Mouse (Mus musculus) CH12.LX (cell line): ENCODE data around the gene Ptchd3.

Source experiments
- CTCF ChIP-seq, 2 experiments: IDR thresholded peaks in 1 of 2; conservative IDR thresholded peaks in 1 of 2; 2 replicates each; pipeline ENCODE4 v1.5.1; 2011 to 2012; ENCODE audit warnings: low read depth in 2 of 2, low read length in 2 of 2, improper control_type of control experiment in 1 of 2, inconsistent platforms in 1 of 2, mild to moderate bottlenecking in 1 of 2, moderate library complexity in 1 of 2
- RCOR1 ChIP-seq: conservative IDR thresholded peaks from 2 replicates; pipeline ENCODE4 v1.6.1; 2012; ENCODE audit warnings: low read depth, mild to moderate bottlenecking, inconsistent platforms, low read length, improper control_type of control experiment
- TCF12 ChIP-seq: IDR thresholded peaks from 2 replicates; pipeline ENCODE4 v1.6.1; 2014; ENCODE audit warnings: low read depth, mild to moderate bottlenecking, inconsistent platforms, low read length, improper control_type of control experiment
- ZMIZ1 ChIP-seq: IDR thresholded peaks from 2 replicates; pipeline ENCODE4 v1.6.1; 2012; ENCODE audit warnings: low read depth, mild to moderate bottlenecking, inconsistent platforms, low read length, improper control_type of control experiment
- ZNF384 ChIP-seq: IDR thresholded peaks from 2 replicates; pipeline ENCODE4 v1.6.1; 2012; ENCODE audit warnings: low read depth, low read length, improper control_type of control experiment, inconsistent platforms

DNA sequence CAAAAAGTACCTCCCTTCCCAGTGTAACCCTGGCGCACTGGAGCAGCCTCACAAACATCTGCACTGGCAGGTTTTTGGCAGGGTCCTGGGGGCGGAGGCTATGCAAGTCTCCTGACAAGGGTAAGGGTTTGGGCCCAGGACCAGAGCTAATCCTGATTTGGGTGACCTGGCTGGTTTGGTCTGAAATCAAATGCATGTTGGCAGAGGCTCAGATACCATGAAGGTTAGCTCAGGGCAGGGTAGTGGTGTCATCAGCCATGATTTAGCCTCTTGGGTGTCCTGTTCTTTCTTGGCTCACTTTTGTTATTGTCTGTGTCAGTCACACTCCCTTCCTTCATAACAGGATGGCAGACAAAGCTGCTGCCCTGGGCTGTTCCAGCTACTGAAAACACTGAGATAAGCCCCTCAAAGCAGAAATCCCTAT, 39.4 kb upstream of the Ptchd3 start:
- TF ChIP-seq TCF12 = no peak
- TF ChIP-seq ZNF384 = no peak
- TF ChIP-seq ZMIZ1 = no peak
- no peak for TF ChIP-seq CTCF (conservative IDR thresholded peaks at IDR 0.05 in 1 of 2, IDR thresholded peaks at IDR 0.05 in 1 of 2; ENCODE audit: low read depth in 2 of 2, low read length in 2 of 2)
- TF ChIP-seq RCOR1 = no peak
